Comparison of ENCODE assay signal across 9 mouse cellular contexts in genomic region chr14:73389059-73389458, GRCm38 (mm10). TPM values are rescaled to one million over a fixed set of nuclear protein-coding genes. Genes with fewer than 3 reads are reported as not detected.
DNase-seq lines count a peak whose midpoint lies in the region; ATAC-seq and TF ChIP-seq lines count a peak whose summit lies in the region.
"Had no signal": no experiment of that assay in that cellular context is flagged by ENCODE, and none has a peak within 500 bp of the region (broad histone marks: within the 10 kb centered on the region; RNA-seq: fewer than 3 reads in every experiment).

No protein-coding gene starts in this region.

- peak overlapping the region; percentile 70 for H3K27ac ChIP-seq in left cerebral cortex, adult 2 months
- H3K27ac ChIP-seq in liver, embryonic 16.5 days (ENCODE audit: low read length): peak overlapping the region; percentile 53
- peak overlapping the region; percentile 89 for H3K27ac ChIP-seq in stomach, embryonic 16.5 days (ENCODE audit: low read length)
- H3K27ac ChIP-seq: midbrain, embryonic 12.5 days had no signal

- ATAC-seq in liver, embryonic 16.5 days (ENCODE audit: low read depth): no peak
- no peak for ATAC-seq in stomach, embryonic 16.5 days (ENCODE audit: insufficient read depth, low FRiP score)

- no peaks in the 10 kb centered on the region for H3K9me3 ChIP-seq in liver, embryonic 16.5 days (replicated peaks; ENCODE audit: control insufficient read depth, low read length)
- no peaks in the 10 kb centered on the region for H3K9me3 ChIP-seq in stomach, embryonic 16.5 days (replicated peaks; ENCODE audit: control insufficient read depth, low read length)

- intact Hi-C loops in left cerebral cortex, adult 2 months (cut with DNase I): loop anchor here (5.0 kb wide), 1 partner anchor 118 kb away; no protein-coding TSS in a partner anchor

- H3K27me3 ChIP-seq in liver, embryonic 16.5 days (ENCODE audit: control insufficient read depth, insufficient read depth, low read depth, low read length): no peaks in the 10 kb centered on the region
- H3K27me3 ChIP-seq in stomach, embryonic 16.5 days (ENCODE audit: control insufficient read depth, insufficient read depth, low read length): no peaks in the 10 kb centered on the region
- H3K27me3 ChIP-seq: midbrain, embryonic 12.5 days had no signal

- H3K4me1 ChIP-seq in liver, embryonic 16.5 days (ENCODE audit: control insufficient read depth, low read depth, low read length): peaks cover 23% of the 10 kb centered on the region
- peaks cover 21% of the 10 kb centered on the region for H3K4me1 ChIP-seq in stomach, embryonic 16.5 days (ENCODE audit: control insufficient read depth, insufficient read depth, low read length)

- H3K4me3 ChIP-seq in left cerebral cortex, adult 2 months: no peak overlapping the region
- no peak overlapping the region for H3K4me3 ChIP-seq in liver, embryonic 16.5 days (ENCODE audit: low read depth, low read length)
- H3K4me3 ChIP-seq in stomach, embryonic 16.5 days (replicated peaks; ENCODE audit: low read length): no peak overlapping the region
- H3K4me3 ChIP-seq: midbrain, embryonic 12.5 days had no signal

- no peak overlapping the region for H3K4me2 ChIP-seq in liver, embryonic 16.5 days (ENCODE audit: low read depth, low read length)
- H3K4me2 ChIP-seq in stomach, embryonic 16.5 days (ENCODE audit: low read depth, low read length): no peak overlapping the region
- H3K4me2 ChIP-seq: midbrain, embryonic 12.5 days had no signal

- H3K36me3 ChIP-seq in liver, embryonic 16.5 days (ENCODE audit: control insufficient read depth, insufficient read depth): no peaks in the 10 kb centered on the region
- H3K36me3 ChIP-seq in stomach, embryonic 16.5 days (ENCODE audit: control insufficient read depth, insufficient read depth, low read length): no peaks in the 10 kb centered on the region
- H3K36me3 ChIP-seq: midbrain, embryonic 12.5 days had no signal

- 40% methylated on average over 7 of the region's 7 CpGs for WGBS in liver, embryonic 16.5 days (ENCODE audit: insufficient replicate concordance)
- 49% methylated on average over 7 of the region's 7 CpGs for WGBS in stomach, embryonic 16.5 days

- H3K9ac ChIP-seq in liver, embryonic 16.5 days (ENCODE audit: low read depth, low read length): no peak overlapping the region
- H3K9ac ChIP-seq in stomach, embryonic 16.5 days (ENCODE audit: low read length): peak overlapping the region; percentile 34; the same call in 1 of the 2 replicates
- H3K9ac ChIP-seq: midbrain, embryonic 12.5 days had no signal

- TF ChIP-seq CTCF in left cerebral cortex, adult 2 months (IDR thresholded peaks at IDR 0.05): no peak

- DNase-seq in adrenal gland, postnatal 14 days: peak; percentile 40
- no peak for DNase-seq in adrenal gland, adult 2 months
- no peak for DNase-seq in left cerebral cortex, adult 2 months (ENCODE audit: extremely low spot score in 1 of 2, low spot score in 2 of 2)
- DNase-seq in left cerebral cortex, adult 18-20 months (ENCODE audit: low spot score in 2 of 2): no peak
- DNase-seq in layer of hippocampus, postnatal 36 days: no peak
- DNase-seq in adrenal gland, adult 18-20 months (ENCODE audit: low spot score in 2 of 2): no peak

RNA-seq across cellular contexts. Expression of gene Itm2b, which starts 4.0 kb away (rescaled TPM):
- total RNA-seq in adrenal gland, postnatal 14 days (2021): 848 and 849 TPM in 2 replicates
- 1,000 to 10,000 TPM; 1,107 to 1,115 TPM for total RNA-seq in adrenal gland, adult 2 months (2021)
- 828 and 985 TPM in 2 replicates for polyA plus RNA-seq in adrenal gland, adult 2 months (2012; rRNA removed)
- 100 to 1,000 TPM; 721 to 748 TPM for total RNA-seq in left cerebral cortex, adult 2 months (2021)
- total RNA-seq in left cerebral cortex, adult 18-20 months (2021): 100 to 1,000 TPM; 780 to 834 TPM
- 588 and 605 TPM in 2 replicates for polyA plus RNA-seq in liver, embryonic 16.5 days (2015; fragmentation: Nextera tagmentation; extraction: Ambion mirVana)
- 1,005 and 1,128 TPM in 2 replicates for polyA plus RNA-seq in stomach, embryonic 16.5 days (2015; fragmentation: Nextera tagmentation; extraction: Ambion mirVana)
- total RNA-seq in layer of hippocampus, postnatal 36 days (2021): 1,000 to 10,000 TPM in 1 of 2 experiments, 100 to 1,000 TPM in 1; 984 to 1,028 TPM
- 1,000 to 10,000 TPM; 1,124 to 1,128 TPM for total RNA-seq in adrenal gland, adult 18-20 months (2021)
